Mouse (Mus musculus) hindbrain, embryonic 11.5 days (tissue): ENCODE data around the gene Ubtd1. TPM values are rescaled to one million over a fixed set of nuclear protein-coding genes. Genes with fewer than 3 reads are reported as not detected.

Source experiments
- ATAC-seq: fragments of 200-750 bp; cut with Nextera tagmentation; 2 replicates; pipeline ENCODE4 v1.8.0; 2017; ENCODE audit warnings: mild to moderate bottlenecking, moderate TSS enrichment, moderate library complexity; ENCODE audit not compliant: low FRiP score
- DNase-seq: peaks from one replicate; pipeline ENCODE4 v3.0.0-alpha.2; 2015; ENCODE audit warnings: low spot score
- H3K27ac ChIP-seq: fragments of 300-500 bp; sonication (generic); 2 replicates; pipeline ENCODE4 v1.5.1; 2014; ENCODE audit warnings: mild to moderate bottlenecking, low read depth, low read length
- H3K27me3 ChIP-seq: fragments of 300-500 bp; sonication (generic); 2 replicates; pipeline ENCODE4 v1.6.1; 2014; ENCODE audit warnings: mild to moderate bottlenecking, low read length, moderate library complexity, mixed read lengths; ENCODE audit not compliant: control insufficient read depth, insufficient read depth
- H3K36me3 ChIP-seq: fragments of 300-500 bp; sonication (generic); 2 replicates; pipeline ENCODE4 v1.6.1; 2014; ENCODE audit warnings: mild to moderate bottlenecking, low read length, moderate library complexity, mixed read lengths; ENCODE audit not compliant: control insufficient read depth, insufficient read depth
- H3K4me1 ChIP-seq: fragments of 300-500 bp; sonication (generic); replicated peaks from 2 replicates; pipeline ENCODE4 v1.6.1; 2014; ENCODE audit warnings: low read length, mixed read lengths; ENCODE audit not compliant: control insufficient read depth, insufficient read depth
- H3K4me2 ChIP-seq: fragments of 300-500 bp; sonication (generic); replicated peaks from 2 replicates; pipeline ENCODE4 v1.6.1; 2014; ENCODE audit warnings: mild to moderate bottlenecking, low read depth, low read length
- H3K4me3 ChIP-seq: fragments of 300-500 bp; sonication (generic); 2 replicates; pipeline ENCODE4 v1.5.1; 2014; ENCODE audit warnings: low read depth, low read length
- H3K9ac ChIP-seq: fragments of 300-500 bp; sonication (generic); 2 replicates; pipeline ENCODE4 v1.6.1; 2014; ENCODE audit warnings: low read depth, low read length
- H3K9me3 ChIP-seq: fragments of 300-500 bp; sonication (generic); 2 replicates; pipeline ENCODE4 v1.6.1; 2016; ENCODE audit warnings: low read length; ENCODE audit not compliant: control insufficient read depth
- WGBS: fragments of 180-500 bp; shearing (Covaris S2); extraction: QIAGEN DNeasy Blood & Tissue Kit; methylation state at CpG from one replicate; pipeline ENCODE4 v1.1.7; 2014; 5-methylcytosine and 5-hydroxymethylcytosine counted together
- polyA plus RNA-seq: library from polyadenylated mRNA; unstranded; fragments of >200 nt; fragmentation: Nextera tagmentation; extraction: Ambion mirVana; gene quantifications from 2 replicates; pipeline ENCODE4 v1.2.1, GENCODE M21; 2014

The Ubtd1 gene
- polyA plus RNA-seq, 1 experiment from 2014 or later: 7.7 TPM

- DNase-seq: no peak
- Histone ChIP-seq H3K4me1 (no peaks in the 10 kb centered on the region), H3K27ac (no peak overlapping the region), H3K4me3 (no peak overlapping the region), H3K4me2 (no peak overlapping the region), H3K27me3 (no peaks in the 10 kb centered on the region), H3K9me3 (no peaks in the 10 kb centered on the region), H3K36me3 (no peaks in the 10 kb centered on the region), H3K9ac (no peak overlapping the region)
- 82% methylated on average over 6 of the region's 6 CpGs for WGBS
- ATAC-seq: no peak
These were observed 75.3 kb downstream of the Ubtd1 start for GRCm38 (mm10) chr19:42056719-42057409.

DNA sequence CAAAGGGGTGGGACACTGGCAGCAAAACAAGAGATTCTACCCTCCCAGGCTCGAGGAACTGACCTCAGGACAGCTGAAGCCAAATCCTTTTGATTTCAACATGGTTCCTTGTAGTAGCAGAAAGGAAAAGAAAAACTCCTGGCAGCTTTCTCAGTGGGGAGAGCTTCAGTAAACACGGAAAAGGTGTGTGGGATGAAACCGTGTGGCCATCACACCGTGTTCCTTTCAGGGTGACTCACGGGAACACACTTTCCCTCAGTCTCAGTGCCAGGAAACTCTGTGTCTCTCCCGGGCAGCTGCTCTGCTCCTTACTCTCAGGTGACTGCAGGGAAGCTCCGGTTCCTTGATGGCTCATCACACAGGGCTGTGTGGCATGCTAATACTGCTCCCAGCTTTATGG is 76.9 kb downstream of the Ubtd1 start:
- 80% methylated on average over 7 of the region's 7 CpGs for WGBS
- no peak for ATAC-seq
- H3K4me2 ChIP-seq: no peak overlapping the region

GRCm38 (mm10) chr19:42061443-42061842 is 79.9 kb downstream of the Ubtd1 start:
- Histone ChIP-seq H3K9ac (no peak overlapping the region), H3K9me3 (no peaks in the 10 kb centered on the region), H3K27ac (no peak overlapping the region), H3K27me3 (no peaks in the 10 kb centered on the region), H3K4me2 (no peak overlapping the region), H3K4me3 (no peak overlapping the region), H3K4me1 (no peaks in the 10 kb centered on the region), H3K36me3 (no peaks in the 10 kb centered on the region)
- 95% methylated on average over 7 of the region's 7 CpGs for WGBS
- ATAC-seq (no peak), DNase-seq (no peak)

More for the DNA sequence above, 76.9 kb downstream of the Ubtd1 start:
- Histone ChIP-seq H3K9me3 (no peaks in the 10 kb centered on the region), H3K27me3 (no peaks in the 10 kb centered on the region), H3K4me1 (no peaks in the 10 kb centered on the region), H3K36me3 (no peaks in the 10 kb centered on the region), H3K4me3 (no peak overlapping the region), H3K9ac (no peak overlapping the region), H3K27ac (no peak overlapping the region)
- no peak for DNase-seq

GRCm38 (mm10) chr19:42068441-42069240 is 87.1 kb downstream of the Ubtd1 start:
- DNase-seq (no peak), ATAC-seq (no peak)
- Histone ChIP-seq H3K4me1 (no peaks in the 10 kb centered on the region), H3K4me2 (no peak overlapping the region), H3K9me3 (no peaks in the 10 kb centered on the region), H3K27ac (no peak overlapping the region), H3K9ac (no peak overlapping the region), H3K4me3 (no peak overlapping the region), H3K36me3 (no peaks in the 10 kb centered on the region), H3K27me3 (no peaks in the 10 kb centered on the region; the same call in 1 of the 2 replicates)
- 85% methylated on average over 11 of the region's 11 CpGs for WGBS

DNA sequence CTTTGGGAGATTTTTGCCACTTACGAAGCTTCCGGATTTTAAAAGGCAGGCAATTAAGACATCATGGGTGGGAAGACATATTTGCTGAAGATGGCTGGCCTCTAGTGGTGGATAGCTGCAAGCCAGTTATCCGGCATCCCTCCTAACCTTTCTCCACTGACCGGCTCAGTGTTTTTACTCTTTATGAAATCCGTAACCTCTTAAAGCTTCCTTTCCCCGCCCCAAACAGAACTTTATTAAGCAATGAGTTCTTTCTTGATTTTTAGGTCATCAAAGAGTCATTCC is 87.6 kb downstream of the Ubtd1 start:
- no peaks in the 10 kb centered on the region for H3K4me1 ChIP-seq
- H3K27ac ChIP-seq: no peak overlapping the region
- H3K4me3 ChIP-seq: no peak overlapping the region
- ATAC-seq: no peak
- no peaks in the 10 kb centered on the region for H3K36me3 ChIP-seq
- H3K9me3 ChIP-seq: no peaks in the 10 kb centered on the region
- no peak overlapping the region for H3K9ac ChIP-seq
- DNase-seq: no peak
- no peaks in the 10 kb centered on the region; the same call in 1 of the 2 replicates for H3K27me3 ChIP-seq
- 69% methylated on average over 6 of the region's 6 CpGs for WGBS
- no peak overlapping the region for H3K4me2 ChIP-seq

GRCm38 (mm10) chr19:42071221-42071620 is 89.7 kb downstream of the Ubtd1 start:
- ATAC-seq (no peak), DNase-seq (no peak)
- no peaks in the 10 kb centered on the region for H3K4me1 ChIP-seq
- H3K27me3 ChIP-seq: no peaks in the 10 kb centered on the region; the same call in 1 of the 2 replicates
- H3K4me3 ChIP-seq: no peak overlapping the region
- H3K9me3 ChIP-seq: no peaks in the 10 kb centered on the region
- no peak overlapping the region for H3K27ac ChIP-seq
- H3K36me3 ChIP-seq: peaks cover 5% of the 10 kb centered on the region; the same call in 1 of the 2 replicates
- 75% methylated on average over 7 of the region's 7 CpGs for WGBS
- H3K9ac ChIP-seq: no peak overlapping the region
- no peak overlapping the region for H3K4me2 ChIP-seq

- Histone ChIP-seq H3K4me1 (no peaks in the 10 kb centered on the region), H3K4me3 (no peak overlapping the region), H3K36me3 (peaks cover 5% of the 10 kb centered on the region; the same call in 1 of the 2 replicates), H3K4me2 (no peak overlapping the region), H3K27ac (no peak overlapping the region), H3K9ac (no peak overlapping the region), H3K27me3 (no peaks in the 10 kb centered on the region; the same call in 1 of the 2 replicates), H3K9me3 (no peaks in the 10 kb centered on the region)
- DNase-seq (no peak), ATAC-seq (no peak)
- WGBS: 83% methylated on average over 15 of the region's 15 CpGs
These were observed 90.5 kb downstream of the Ubtd1 start for GRCm38 (mm10) chr19:42071886-42072608.

- WGBS: 81% methylated on average over 7 of the region's 7 CpGs
- no peaks in the 10 kb centered on the region for H3K9me3 ChIP-seq
These were observed 91.2 kb downstream of the Ubtd1 start for GRCm38 (mm10) chr19:42072802-42073201.

More at GRCm38 (mm10) chr19:42072802-42073201, 91.2 kb downstream of the Ubtd1 start:
- no peak for DNase-seq
- Histone ChIP-seq H3K9ac (no peak overlapping the region), H3K36me3 (peaks cover 5% of the 10 kb centered on the region; the same call in 1 of the 2 replicates), H3K4me1 (no peaks in the 10 kb centered on the region), H3K27ac (no peak overlapping the region), H3K4me3 (no peak overlapping the region), H3K27me3 (no peaks in the 10 kb centered on the region; the same call in 1 of the 2 replicates), H3K4me2 (no peak overlapping the region)
- ATAC-seq: no peak
